Mouse (Mus musculus) CH12.LX (cell line): Measurements from ENCODE around the gene Tmc2. TPM values are rescaled to one million over a fixed set of nuclear protein-coding genes. Genes with fewer than 3 reads are reported as not detected.

Experiments used
- DNase-seq: peaks from one replicate; pipeline ENCODE4 v3.0.0-alpha.2; 2013; ENCODE audit errors: extremely low read depth
- H3K27ac ChIP-seq: 2 replicates; pipeline ENCODE4 v1.5.1; 2012; ENCODE audit warnings: low read depth, mild to moderate bottlenecking, control low read depth, moderate library complexity; ENCODE audit not compliant: insufficient read depth
- H3K27me3 ChIP-seq: replicated peaks from 2 replicates; pipeline ENCODE3; 2012; ENCODE audit warnings: inconsistent platforms
- H3K36me3 ChIP-seq, 2 experiments: replicated peaks in 1 of 2; 2 replicates each; pipeline versions ENCODE3 to v1.6.1; 2012; ENCODE audit warnings: inconsistent platforms in 1 of 2, low read length in 1 of 2, mild to moderate bottlenecking in 1 of 2, mixed read lengths in 1 of 2, moderate library complexity in 1 of 2; ENCODE audit not compliant: control insufficient read depth in 1 of 2, insufficient read depth in 1 of 2
- H3K4me1 ChIP-seq, 2 experiments: 2 replicates each; pipeline ENCODE4 v1.6.1; 2012; ENCODE audit warnings: inconsistent platforms in 1 of 2, moderate library complexity in 1 of 2; ENCODE audit not compliant: insufficient read depth in 2 of 2, control insufficient read depth in 1 of 2
- H3K4me2 ChIP-seq: 2 replicates; pipeline ENCODE4 v1.6.1; 2012; ENCODE audit warnings: low read depth, mild to moderate bottlenecking, control low read depth; ENCODE audit not compliant: poor library complexity, insufficient read depth, severe bottlenecking
- H3K4me3 ChIP-seq, 3 experiments: fragments of 150-350 bp in 1 of 3; sonication (generic) in 1 of 3; replicated peaks in 1 of 3; 2 replicates each; pipeline versions ENCODE3 to v1.5.1; 2011 to 2012; ENCODE audit warnings: low read depth in 2 of 3, low read length in 2 of 3, mild to moderate bottlenecking in 2 of 3, moderate library complexity in 2 of 3, control low read depth in 1 of 3, improper control_type of control experiment in 1 of 3, inconsistent platforms in 1 of 3, mixed read lengths in 1 of 3; ENCODE audit not compliant: poor library complexity in 1 of 3
- H3K79me2 ChIP-seq: replicated peaks from 2 replicates; pipeline ENCODE4 v1.6.1; 2012; ENCODE audit warnings: mild to moderate bottlenecking, moderate library complexity; ENCODE audit not compliant: control insufficient read depth, poor library complexity, insufficient read depth, severe bottlenecking; ENCODE audit errors: extremely low read depth
- H3K9ac ChIP-seq: 2 replicates; pipeline ENCODE4 v1.6.1; 2012; ENCODE audit warnings: low read depth, mild to moderate bottlenecking, control low read depth, moderate library complexity; ENCODE audit not compliant: insufficient read depth
- H3K9me3 ChIP-seq: replicated peaks from 2 replicates; pipeline ENCODE3; 2012; ENCODE audit warnings: low read length, inconsistent platforms, mixed read lengths
- E2F4 ChIP-seq: IDR thresholded peaks from 2 replicates; pipeline ENCODE4 v1.6.1; 2011; ENCODE audit warnings: low read depth, low read length, improper control_type of control experiment; ENCODE audit not compliant: insufficient replicate concordance
- EP300 ChIP-seq: IDR thresholded peaks from 2 replicates; pipeline ENCODE4 v1.6.1; 2011; ENCODE audit warnings: low read length, improper control_type of control experiment
- GABPA ChIP-seq: IDR thresholded peaks from 2 replicates; pipeline ENCODE4 v1.6.1; 2012; ENCODE audit warnings: low read depth, low read length, improper control_type of control experiment, inconsistent platforms; ENCODE audit not compliant: insufficient replicate concordance
- HCFC1 ChIP-seq: IDR thresholded peaks from 2 replicates; pipeline ENCODE4 v1.6.1; 2012; ENCODE audit warnings: low read depth, mild to moderate bottlenecking, inconsistent platforms, low read length, improper control_type of control experiment
- JUN ChIP-seq: IDR thresholded peaks from 2 replicates; pipeline ENCODE4 v1.6.1; 2011; ENCODE audit warnings: low read depth, mild to moderate bottlenecking, low read length, improper control_type of control experiment, moderate library complexity; ENCODE audit not compliant: insufficient read depth
- MAX ChIP-seq: IDR thresholded peaks from 2 replicates; pipeline ENCODE4 v1.6.1; 2011; ENCODE audit warnings: low read length, improper control_type of control experiment
- MEF2A ChIP-seq: IDR thresholded peaks from 2 replicates; pipeline ENCODE4 v1.6.1; 2014; ENCODE audit warnings: low read depth, mild to moderate bottlenecking, inconsistent platforms, low read length, improper control_type of control experiment, borderline replicate concordance
- MXI1 ChIP-seq: IDR thresholded peaks from 2 replicates; pipeline ENCODE4 v1.6.1; 2011; ENCODE audit warnings: mild to moderate bottlenecking, low read depth, low read length, improper control_type of control experiment
- NELFE ChIP-seq: IDR thresholded peaks from 2 replicates; pipeline ENCODE4 v1.6.1; 2011; ENCODE audit warnings: low read depth, low read length, improper control_type of control experiment
- POLR2A ChIP-seq: IDR thresholded peaks from 2 replicates; pipeline ENCODE4 v1.6.1; 2011; ENCODE audit warnings: low read depth, mild to moderate bottlenecking, improper control_type of control experiment, low read length
- RAD21 ChIP-seq: IDR thresholded peaks from 2 replicates; pipeline ENCODE4 v1.6.1; 2011; ENCODE audit warnings: low read depth, mild to moderate bottlenecking, low read length, improper control_type of control experiment, moderate library complexity
- RCOR1 ChIP-seq: conservative IDR thresholded peaks from 2 replicates; pipeline ENCODE4 v1.6.1; 2012; ENCODE audit warnings: low read depth, mild to moderate bottlenecking, inconsistent platforms, low read length, improper control_type of control experiment
- SMC3 ChIP-seq: IDR thresholded peaks from 2 replicates; pipeline ENCODE4 v1.6.1; 2011; ENCODE audit warnings: low read depth, low read length, improper control_type of control experiment
- USF1 ChIP-seq: IDR thresholded peaks from 2 replicates; pipeline ENCODE4 v1.6.1; 2014; ENCODE audit warnings: low read depth, mild to moderate bottlenecking, inconsistent platforms, low read length, improper control_type of control experiment
- USF2 ChIP-seq: conservative IDR thresholded peaks from 2 replicates; pipeline ENCODE4 v1.6.1; 2011; ENCODE audit warnings: low read depth, low read length, improper control_type of control experiment
- dilution Hi-C: fragments of 300-500 bp; cut with MboI; formaldehyde crosslinking; loops from 2 replicates; pipeline ENCODE4 v1.14.3; 2020; ENCODE audit warnings: low sequenced_read_pairs; ENCODE audit not compliant: extremely low pct_unique_long_range_greater_than_20kb, extremely low pct_ligation_motif_present
- in situ Hi-C: fragments of 300-500 bp; cut with MboI; formaldehyde crosslinking; loops from 3 replicates; pipeline ENCODE4 v1.14.3; 2019; ENCODE audit warnings: low sequenced_read_pairs, low pct_ligation_motif_present, low pct_unique_long_range_greater_than_20kb, mixed read lengths
- polyA plus RNA-seq: library from polyadenylated mRNA; unstranded; fragments of >175 nt; gene quantifications from 2 replicates; pipeline ENCODE4 v1.2.1, GENCODE M21; 2012; ENCODE audit warnings: low read depth; ENCODE audit not compliant: insufficient read length
- total RNA-seq, 2 experiments: library from RNA; depleted of rRNA; stranded (reverse); fragments of 300-350 nt in 1 of 2; fragments of >200 nt in 1 of 2; gene quantifications; 2 replicates each; pipeline ENCODE4 v1.2.3; 2012 to 2014

Gene Tmc2
- total and polyA plus RNA-seq, 3 experiments: not detected

- H3K27ac ChIP-seq: no peak overlapping the region
- no peak overlapping the region for H3K4me2 ChIP-seq
- H3K27me3 ChIP-seq: no peaks in the 10 kb centered on the region
- H3K9me3 ChIP-seq: no peaks in the 10 kb centered on the region
- H3K4me1 ChIP-seq: no peaks in the 10 kb centered on the region
- no peak overlapping the region for H3K4me3 ChIP-seq
- in situ Hi-C loops: loop anchor here (25.0 kb wide), 1 partner anchor 94 kb away; no protein-coding TSS in a partner anchor
- no peak for DNase-seq
- dilution Hi-C loops: no loop called here
- H3K79me2 ChIP-seq: no peaks in the 10 kb centered on the region
- no peak overlapping the region for H3K9ac ChIP-seq
- no peaks in the 10 kb centered on the region for H3K36me3 ChIP-seq
- TF ChIP-seq MEF2A: no peak
- TF ChIP-seq USF1: no peak
- TF ChIP-seq RAD21: no peak
- no peak for TF ChIP-seq JUN
- TF ChIP-seq USF2: no peak
- TF ChIP-seq MAX: no peak
- no peak for TF ChIP-seq RCOR1
- TF ChIP-seq GABPA: no peak
- no peak for TF ChIP-seq E2F4
- no peak for TF ChIP-seq SMC3
- TF ChIP-seq NELFE: no peak
These were observed 39.1 kb upstream of the Tmc2 start for GRCm38 (mm10) chr2:130155851-130156250.

- dilution Hi-C loops: no loop called here
- Histone ChIP-seq H3K9me3 (no peaks in the 10 kb centered on the region), H3K36me3 (peaks cover 0 to 11% of the 10 kb centered on the region in 2 experiments), H3K4me1 (no peaks in the 10 kb centered on the region), H3K27ac (no peak overlapping the region), H3K4me3 (no peak overlapping the region), H3K79me2 (no peaks in the 10 kb centered on the region), H3K27me3 (no peaks in the 10 kb centered on the region), H3K4me2 (no peak overlapping the region), H3K9ac (no peak overlapping the region)
- TF ChIP-seq HCFC1 (no peak), SMC3 (no peak), POLR2A (no peak), USF1 (no peak), MXI1 (no peak), USF2 (no peak), EP300 (no peak)
- in situ Hi-C loops: loop anchor here (25.0 kb wide), 1 partner anchor 95 kb away; no protein-coding TSS in a partner anchor
- DNase-seq: no peak
These were observed 37.5 kb upstream of the Tmc2 start for GRCm38 (mm10) chr2:130157231-130158087.
